Mouse (Mus musculus): ENCODE results near the gene Foxf2. TPM values are rescaled to one million over a fixed set of nuclear protein-coding genes. Genes with fewer than 3 reads are reported as not detected.

Gene Foxf2
- 7.5 and 11.0 TPM in 2 replicates for total RNA-seq (2014; rRNA removed)
- 4.3 and 5.1 TPM in 2 replicates for polyA plus RNA-seq (2015; fragmentation: Nextera tagmentation; extraction: Ambion mirVana)

DNA sequence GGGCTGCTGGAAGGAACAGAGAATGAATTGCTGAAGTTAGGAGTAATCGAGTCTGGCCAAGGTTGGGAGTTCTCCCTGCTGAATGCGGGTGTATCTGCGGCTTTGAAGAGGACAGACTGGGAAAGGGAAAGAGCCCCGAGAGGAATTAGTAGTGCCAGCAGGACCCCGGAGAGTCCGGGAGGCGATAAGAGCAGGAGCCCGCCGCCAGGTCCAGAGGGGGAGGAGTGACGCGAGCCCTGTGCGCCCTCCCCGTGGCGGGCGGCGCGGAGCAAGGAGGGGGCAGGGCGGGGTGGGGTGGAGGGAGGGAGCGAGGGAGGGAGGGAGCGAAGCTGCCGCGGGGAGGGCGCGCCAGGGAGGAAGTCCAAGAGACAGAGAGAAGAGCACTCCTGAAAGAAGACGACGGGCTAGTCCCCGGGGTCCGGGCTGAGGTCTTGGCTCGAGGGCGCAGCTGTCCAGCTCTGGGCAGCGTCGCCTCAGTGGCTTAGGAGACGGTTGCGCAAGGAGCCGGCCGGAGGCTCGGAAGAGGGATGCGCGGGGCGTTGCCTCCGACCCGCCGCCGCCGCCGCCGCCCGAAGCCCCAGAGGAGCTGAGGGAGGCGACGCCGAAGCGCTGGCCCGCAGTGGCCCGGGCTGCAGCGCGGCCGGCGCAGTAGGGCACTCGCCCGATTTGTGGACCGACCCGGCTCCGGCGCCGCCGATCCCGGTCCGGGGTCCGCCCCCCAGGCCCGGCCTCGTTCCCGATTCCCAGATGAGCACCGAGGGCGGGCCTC is at the start of gene Foxf2:
Foxf2 (plus strand) TSS at position 484 of the 769 bp plus-strand sequence.
- WGBS, result 0% methylated on average over 37 of the region's 74 CpGs
- H3K9ac ChIP-seq (replicated peaks; ENCODE audit: low read length, poor library complexity, severe bottlenecking), result peak within 1 kb of the TSS; percentile 37; the same call in 1 of the 2 replicates
- H3K27ac ChIP-seq (ENCODE audit: low read depth, low read length), result peak within 1 kb of the TSS; percentile 6; the same call in 1 of the 2 replicates
- peak within 1 kb of the TSS; percentile 84 for H3K4me2 ChIP-seq (ENCODE audit: low read depth, low read length, poor library complexity, severe bottlenecking)
- no peaks in the 10 kb centered on the region for H3K9me3 ChIP-seq (ENCODE audit: low read length)
- H3K4me3 ChIP-seq (ENCODE audit: low read depth, low read length), result peak within 1 kb of the TSS; percentile 39
- H3K36me3 ChIP-seq (ENCODE audit: insufficient read depth, low read length), result no peaks in the 10 kb centered on the region
- H3K4me1 ChIP-seq (ENCODE audit: insufficient read depth, low read length), result peaks cover 13% of the 10 kb centered on the region
- TF ChIP-seq CTCF (IDR thresholded peaks at IDR 0.05), result no peak
- ATAC-seq (ENCODE audit: low FRiP score) (0 out of 2 replicates have a peak, but pooled peaks have one; percentile 27), DNase-seq (ENCODE audit: low spot score) (no peak)
- H3K27me3 ChIP-seq (ENCODE audit: insufficient read depth, low read length), result peaks cover 93% of the 10 kb centered on the region

DNA sequence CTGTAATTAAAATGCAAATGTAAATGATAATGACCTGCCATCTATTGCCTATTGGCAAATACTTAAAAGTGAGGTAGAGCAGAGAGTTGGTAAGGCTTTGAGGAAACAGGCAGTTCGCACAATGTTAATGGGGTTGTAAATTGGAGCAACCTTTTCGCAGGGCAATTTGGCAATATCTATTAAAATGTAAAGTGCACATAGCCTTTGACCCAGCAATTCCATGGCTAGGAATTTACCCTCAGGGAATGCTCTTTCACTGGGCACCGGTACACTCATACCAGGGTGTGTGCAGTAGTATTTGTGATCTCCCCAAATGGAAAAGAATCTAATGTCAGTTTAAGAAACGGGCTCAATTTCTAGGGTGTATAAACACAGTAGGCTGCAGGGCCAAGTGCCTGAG is 48.9 kb upstream of the Foxf2 start:
- Histone ChIP-seq H3K4me2 (ENCODE audit: low read depth, low read length, poor library complexity, severe bottlenecking) (no peak overlapping the region), H3K4me3 (ENCODE audit: low read depth, low read length) (no peak overlapping the region), H3K9me3 (ENCODE audit: low read length) (no peaks in the 10 kb centered on the region), H3K9ac (replicated peaks; ENCODE audit: low read length, poor library complexity, severe bottlenecking) (no peak overlapping the region), H3K36me3 (ENCODE audit: insufficient read depth, low read length) (no peaks in the 10 kb centered on the region), H3K27me3 (ENCODE audit: insufficient read depth, low read length) (no peaks in the 10 kb centered on the region), H3K27ac (ENCODE audit: low read depth, low read length) (no peak overlapping the region), H3K4me1 (ENCODE audit: insufficient read depth, low read length) (peaks cover 3% of the 10 kb centered on the region; the same call in 1 of the 2 replicates)
- no peak for TF ChIP-seq CTCF (IDR thresholded peaks at IDR 0.05)
- DNase-seq (ENCODE audit: low spot score) (no peak), ATAC-seq (ENCODE audit: low FRiP score) (no peak)
- WGBS, result 80% methylated on average over 4 of the region's 4 CpGs

DNA sequence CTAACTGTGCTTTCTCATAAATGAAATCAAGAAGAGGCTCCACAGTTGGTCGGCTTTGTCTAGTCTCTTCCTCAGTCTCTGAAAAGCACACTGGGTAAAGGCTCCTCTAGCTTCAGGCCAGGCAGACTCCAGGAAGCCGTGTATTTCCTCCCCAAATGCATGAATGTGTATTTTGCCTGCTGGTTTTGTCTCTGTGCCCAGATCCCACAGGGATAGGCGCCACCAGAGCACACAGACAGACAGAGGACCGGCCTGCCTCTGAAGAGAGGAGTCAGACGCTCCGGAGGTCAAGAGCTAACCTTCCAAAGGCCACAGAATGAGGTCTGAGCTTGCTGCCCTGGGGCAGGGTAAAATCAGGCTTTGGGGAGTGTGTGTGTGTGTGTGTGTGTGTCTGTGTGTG is 48.0 kb upstream of the Foxf2 start:
- TF ChIP-seq CTCF (IDR thresholded peaks at IDR 0.05), result no peak
- H3K4me2 ChIP-seq (ENCODE audit: low read depth, low read length, poor library complexity, severe bottlenecking), result no peak overlapping the region
- 31% methylated on average over 6 of the region's 6 CpGs for WGBS
- no peaks in the 10 kb centered on the region for H3K9me3 ChIP-seq (ENCODE audit: low read length)
- H3K4me1 ChIP-seq (ENCODE audit: insufficient read depth, low read length), result peaks cover 3% of the 10 kb centered on the region; the same call in 1 of the 2 replicates
- no peak for ATAC-seq (ENCODE audit: low FRiP score)
- H3K9ac ChIP-seq (replicated peaks; ENCODE audit: low read length, poor library complexity, severe bottlenecking), result no peak overlapping the region
- H3K36me3 ChIP-seq (ENCODE audit: insufficient read depth, low read length), result no peaks in the 10 kb centered on the region
- H3K4me3 ChIP-seq (ENCODE audit: low read depth, low read length), result no peak overlapping the region
- no peaks in the 10 kb centered on the region for H3K27me3 ChIP-seq (ENCODE audit: insufficient read depth, low read length)
- H3K27ac ChIP-seq (ENCODE audit: low read depth, low read length), result no peak overlapping the region
- DNase-seq (ENCODE audit: low spot score), result no peak

DNA sequence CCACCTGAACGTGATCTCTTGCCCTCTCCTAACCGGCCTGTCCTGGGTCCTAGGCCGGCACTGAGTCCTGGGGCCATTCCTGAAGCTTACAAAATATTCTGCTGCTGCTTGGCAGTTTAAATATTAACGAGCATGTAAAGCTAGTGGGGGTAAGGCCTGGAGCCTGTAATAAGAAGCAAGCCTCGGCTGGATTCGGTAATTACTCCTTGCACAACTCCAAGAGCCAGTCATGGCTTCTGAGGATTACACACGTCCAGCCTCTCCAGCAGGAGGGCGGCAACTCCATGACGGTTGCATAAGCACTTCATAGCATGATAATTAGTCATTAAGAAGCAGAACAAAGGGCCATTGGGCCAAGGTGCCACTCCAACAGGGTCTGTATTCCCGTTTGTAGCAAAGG is 47.2 kb upstream of the Foxf2 start:
- H3K4me1 ChIP-seq (ENCODE audit: insufficient read depth, low read length), result peaks cover 3% of the 10 kb centered on the region; the same call in 1 of the 2 replicates
- no peak overlapping the region for H3K9ac ChIP-seq (replicated peaks; ENCODE audit: low read length, poor library complexity, severe bottlenecking)
- no peaks in the 10 kb centered on the region for H3K9me3 ChIP-seq (ENCODE audit: low read length)
- H3K36me3 ChIP-seq (ENCODE audit: insufficient read depth, low read length), result no peaks in the 10 kb centered on the region
- H3K4me2 ChIP-seq (ENCODE audit: low read depth, low read length, poor library complexity, severe bottlenecking), result no peak overlapping the region
- no peak overlapping the region for H3K4me3 ChIP-seq (ENCODE audit: low read depth, low read length)
- no peaks in the 10 kb centered on the region for H3K27me3 ChIP-seq (ENCODE audit: insufficient read depth, low read length)
- ATAC-seq (ENCODE audit: low FRiP score) (peak; percentile 36; the same call in 1 of the 2 replicates), DNase-seq (ENCODE audit: low spot score) (no peak)
- no peak for TF ChIP-seq CTCF (IDR thresholded peaks at IDR 0.05)
- WGBS, result 40% methylated on average over 10 of the region's 10 CpGs
- H3K27ac ChIP-seq (ENCODE audit: low read depth, low read length), result no peak overlapping the region

DNA sequence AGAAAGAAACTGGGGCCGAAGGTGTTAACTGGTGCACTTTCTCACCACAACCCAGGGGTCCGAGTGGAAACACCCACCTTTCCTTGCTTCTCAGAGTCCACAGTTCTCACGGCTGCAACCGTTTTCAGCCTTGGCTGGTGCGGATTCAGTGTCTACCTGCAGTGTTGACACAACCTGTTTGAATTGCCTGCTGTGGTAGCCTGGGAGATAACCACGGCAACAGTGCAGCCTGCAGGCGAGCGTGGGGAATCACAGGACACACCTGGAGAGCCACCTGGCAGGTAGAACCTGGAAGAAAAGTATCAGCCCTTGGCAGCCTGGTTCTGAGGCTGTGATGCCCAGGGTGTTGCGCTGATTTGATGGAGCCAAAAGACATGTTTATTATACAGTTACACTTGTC is 45.8 kb upstream of the Foxf2 start:
- Histone ChIP-seq H3K4me1 (ENCODE audit: insufficient read depth, low read length) (peaks cover 3% of the 10 kb centered on the region; the same call in 1 of the 2 replicates), H3K36me3 (ENCODE audit: insufficient read depth, low read length) (no peaks in the 10 kb centered on the region), H3K27ac (ENCODE audit: low read depth, low read length) (no peak overlapping the region), H3K4me3 (ENCODE audit: low read depth, low read length) (no peak overlapping the region), H3K27me3 (ENCODE audit: insufficient read depth, low read length) (no peaks in the 10 kb centered on the region), H3K9ac (replicated peaks; ENCODE audit: low read length, poor library complexity, severe bottlenecking) (no peak overlapping the region), H3K9me3 (ENCODE audit: low read length) (no peaks in the 10 kb centered on the region), H3K4me2 (ENCODE audit: low read depth, low read length, poor library complexity, severe bottlenecking) (no peak overlapping the region)
- WGBS, result 71% methylated on average over 9 of the region's 9 CpGs
- DNase-seq (ENCODE audit: low spot score) (no peak), ATAC-seq (ENCODE audit: low FRiP score) (no peak)
- TF ChIP-seq CTCF (IDR thresholded peaks at IDR 0.05), result no peak

DNA sequence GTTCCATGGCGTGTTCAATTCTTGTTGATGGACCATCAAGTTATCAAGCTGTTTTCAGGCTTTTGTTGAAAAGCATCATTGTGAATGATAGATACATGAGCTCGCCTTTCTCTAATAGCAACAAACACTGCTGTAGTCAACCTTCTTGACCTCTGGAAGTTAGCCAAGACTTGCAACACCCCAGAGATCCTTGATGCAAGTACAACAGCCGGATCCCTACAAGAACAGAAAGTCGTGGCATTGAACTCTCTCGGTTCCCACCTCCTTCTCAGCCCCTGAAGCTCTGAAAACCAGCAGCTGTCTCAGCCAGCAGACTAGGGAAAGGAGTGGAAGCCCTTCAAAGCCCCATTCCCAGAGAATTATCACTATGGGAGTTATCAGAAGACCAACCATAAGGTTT is 38.3 kb upstream of the Foxf2 start:
- no peaks in the 10 kb centered on the region for H3K27me3 ChIP-seq (ENCODE audit: insufficient read depth, low read length)
- DNase-seq (ENCODE audit: low spot score) (no peak), ATAC-seq (ENCODE audit: low FRiP score) (no peak)
- no peaks in the 10 kb centered on the region for H3K36me3 ChIP-seq (ENCODE audit: insufficient read depth, low read length)
- 76% methylated on average over 5 of the region's 5 CpGs for WGBS
- H3K27ac ChIP-seq (ENCODE audit: low read depth, low read length), result no peak overlapping the region
- H3K4me1 ChIP-seq (ENCODE audit: insufficient read depth, low read length), result no peaks in the 10 kb centered on the region
- no peaks in the 10 kb centered on the region for H3K9me3 ChIP-seq (ENCODE audit: low read length)
- TF ChIP-seq CTCF (IDR thresholded peaks at IDR 0.05), result no peak
- no peak overlapping the region for H3K4me3 ChIP-seq (ENCODE audit: low read depth, low read length)
- no peak overlapping the region for H3K9ac ChIP-seq (replicated peaks; ENCODE audit: low read length, poor library complexity, severe bottlenecking)
- H3K4me2 ChIP-seq (ENCODE audit: low read depth, low read length, poor library complexity, severe bottlenecking), result no peak overlapping the region
